Mouse (Mus musculus) liver, adult 2 months (tissue): ENCODE results near the gene Fbxw17.

Experiments
- CTCF ChIP-seq: fragments of 200-500 bp; IDR thresholded peaks from 2 replicates; pipeline ENCODE4 v1.5.1; 2011; ENCODE audit warnings: low read depth, low read length, control low read depth
- POLR2A ChIP-seq: fragments of 200-500 bp; IDR thresholded peaks from 2 replicates; pipeline ENCODE4 v1.6.1; 2011; ENCODE audit warnings: low read length, control low read depth; ENCODE audit not compliant: insufficient read depth; ENCODE audit errors: extremely low read depth

DNA sequence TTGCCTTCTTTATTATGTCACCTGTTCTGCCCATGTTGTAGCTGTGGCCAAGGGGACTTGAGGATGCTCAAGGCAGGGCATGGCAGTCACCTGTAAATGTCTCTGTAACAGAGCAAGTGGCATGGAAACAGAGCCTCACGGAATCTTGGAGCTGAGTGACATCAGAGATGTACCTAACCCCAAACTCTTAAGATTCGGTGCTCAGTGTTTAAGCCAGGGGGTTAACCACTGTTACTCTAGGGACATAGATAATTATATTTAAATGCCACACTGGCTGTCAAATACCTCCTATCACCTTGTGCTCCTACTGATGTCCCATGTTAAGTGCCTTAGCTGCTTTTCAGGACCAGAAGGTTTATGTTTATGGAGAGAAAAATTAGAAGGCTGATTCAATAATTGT, 26.1 kb downstream of the Fbxw17 start, which contains the start of gene Gm47429:
- TF ChIP-seq CTCF, result no peak
- no peak for TF ChIP-seq POLR2A
